Mouse (Mus musculus): ENCODE results near the gene Gins2. TPM values are rescaled to one million over a fixed set of nuclear protein-coding genes. Genes with fewer than 3 reads are reported as not detected.

Gene Gins2
- total RNA-seq, 2 experiments from 2014 or later = 3.5 to 4.2 TPM

- DNase-seq (ENCODE audit: low spot score in 2 of 2) = no peak
These were observed 18.4 kb upstream of the Gins2 start for GRCm38 (mm10) chr8:120607460-120607859.

GRCm38 (mm10) chr8:120602672-120603071, 13.6 kb upstream of the Gins2 start:
- DNase-seq (ENCODE audit: low spot score in 2 of 2) = no peak

GRCm38 (mm10) chr8:120599504-120599903, 10.4 kb upstream of the Gins2 start:
- peak in 1 of 2 experiments; percentile 90 for DNase-seq (ENCODE audit: low spot score in 2 of 2)

GRCm38 (mm10) chr8:120598579-120598978, 9.5 kb upstream of the Gins2 start:
- DNase-seq (ENCODE audit: low spot score in 2 of 2) = peak; percentile 89 to 95

- DNase-seq (ENCODE audit: low spot score in 2 of 2) = no peak
These were observed 6.9 kb upstream of the Gins2 start for GRCm38 (mm10) chr8:120595963-120596362.

GRCm38 (mm10) chr8:120594571-120594970, 5.5 kb upstream of the Gins2 start:
- DNase-seq (ENCODE audit: low spot score in 2 of 2) = no peak

- DNase-seq (ENCODE audit: low spot score in 2 of 2) = peak; percentile 72 to 78
These were observed 2.6 kb upstream of the Gins2 start for GRCm38 (mm10) chr8:120591587-120592292.

- DNase-seq (ENCODE audit: low spot score in 2 of 2) = peak in 1 of 2 experiments; percentile 27
These were observed 817 bp upstream of the Gins2 start for GRCm38 (mm10) chr8:120589921-120590320.

- no peak for DNase-seq (ENCODE audit: low spot score in 2 of 2)
These were observed 3.6 kb downstream of the Gins2 start for GRCm38 (mm10) chr8:120585521-120585920.

- DNase-seq (ENCODE audit: low spot score in 2 of 2) = no peak
These were observed 7.3 kb downstream of the Gins2 start for GRCm38 (mm10) chr8:120581811-120582210.

GRCm38 (mm10) chr8:120581329-120581728, 7.8 kb downstream of the Gins2 start:
- no peak for DNase-seq (ENCODE audit: low spot score in 2 of 2)

- peak; percentile 60 to 88 for DNase-seq (ENCODE audit: low spot score in 2 of 2)
These were observed 8.6 kb downstream of the Gins2 start for GRCm38 (mm10) chr8:120580336-120581000.

- no peak for DNase-seq (ENCODE audit: low spot score in 2 of 2)
These were observed 11.3 kb downstream of the Gins2 start for GRCm38 (mm10) chr8:120577821-120578220.

- DNase-seq (ENCODE audit: low spot score in 2 of 2) = no peak
These were observed 13.3 kb downstream of the Gins2 start for GRCm38 (mm10) chr8:120575801-120576200.

- no peak for DNase-seq (ENCODE audit: low spot score in 2 of 2)
These were observed 14.2 kb downstream of the Gins2 start for GRCm38 (mm10) chr8:120574941-120575340.

- DNase-seq (ENCODE audit: low spot score in 2 of 2) = no peak
These were observed 15.2 kb downstream of the Gins2 start for GRCm38 (mm10) chr8:120573866-120574265.

GRCm38 (mm10) chr8:120572534-120572933, 16.6 kb downstream of the Gins2 start:
- peak; percentile 78 to 88 for DNase-seq (ENCODE audit: low spot score in 2 of 2)

GRCm38 (mm10) chr8:120571561-120571960, 17.5 kb downstream of the Gins2 start:
- no peak for DNase-seq (ENCODE audit: low spot score in 2 of 2)

GRCm38 (mm10) chr8:120569939-120570715, 19.0 kb downstream of the Gins2 start:
- peak; percentile 71 to 88 for DNase-seq (ENCODE audit: low spot score in 2 of 2)

- DNase-seq (ENCODE audit: low spot score in 2 of 2) = no peak
These were observed 20.0 kb downstream of the Gins2 start for GRCm38 (mm10) chr8:120569123-120569522.

- DNase-seq (ENCODE audit: low spot score in 2 of 2) = no peak
These were observed 20.8 kb downstream of the Gins2 start for GRCm38 (mm10) chr8:120568164-120568798.
